Mouse (Mus musculus): ENCODE data around the gene Scarf2. TPM values are rescaled to one million over a fixed set of nuclear protein-coding genes. Genes with fewer than 3 reads are reported as not detected.

Scarf2 gene
- polyA plus RNA-seq, 1 experiment = 215 TPM

- no peaks in the 10 kb centered on the region for H3K4me1 ChIP-seq (ENCODE audit: control insufficient read depth, insufficient read depth, low read length)
- DNase-seq = no peak
- under 1% methylated on average over 101 of the region's 103 CpGs for WGBS
- no peak overlapping the region for H3K4me3 ChIP-seq (replicated peaks; ENCODE audit: extremely low read depth, low read depth, low read length)
- no peak for TF ChIP-seq CTCF (IDR thresholded peaks at IDR 0.05; ENCODE audit: insufficient read depth, low read length)
- no peak for TF ChIP-seq POLR2A (IDR thresholded peaks at IDR 0.05; ENCODE audit: borderline replicate concordance, extremely low read depth, low read depth, low read length)
Observed at GRCm38 (mm10) chr16:17833681-17834399, 36.8 kb downstream of the Scarf2 start.

GRCm38 (mm10) chr16:17834543-17834942, 37.5 kb downstream of the Scarf2 start:
- TF ChIP-seq CTCF (IDR thresholded peaks at IDR 0.05; ENCODE audit: insufficient read depth, low read length) (no peak), POLR2A (IDR thresholded peaks at IDR 0.05; ENCODE audit: borderline replicate concordance, extremely low read depth, low read depth, low read length) (no peak)
- 43% methylated on average over 7 of the region's 7 CpGs for WGBS
- Histone ChIP-seq H3K4me1 (ENCODE audit: control insufficient read depth, insufficient read depth, low read length) (no peaks in the 10 kb centered on the region), H3K4me3 (replicated peaks; ENCODE audit: extremely low read depth, low read depth, low read length) (no peak overlapping the region)
- DNase-seq = no peak

GRCm38 (mm10) chr16:17835481-17835880, 38.4 kb downstream of the Scarf2 start:
- no peaks in the 10 kb centered on the region for H3K4me1 ChIP-seq (ENCODE audit: control insufficient read depth, insufficient read depth, low read length)
- 56% methylated on average over 13 of the region's 13 CpGs for WGBS
- no peak for DNase-seq
- no peak for TF ChIP-seq POLR2A (IDR thresholded peaks at IDR 0.05; ENCODE audit: borderline replicate concordance, extremely low read depth, low read depth, low read length)
- no peak for TF ChIP-seq CTCF (IDR thresholded peaks at IDR 0.05; ENCODE audit: insufficient read depth, low read length)
- H3K4me3 ChIP-seq (replicated peaks; ENCODE audit: extremely low read depth, low read depth, low read length) = no peak overlapping the region

- no peak for TF ChIP-seq POLR2A (IDR thresholded peaks at IDR 0.05; ENCODE audit: borderline replicate concordance, extremely low read depth, low read depth, low read length)
- no peak for TF ChIP-seq CTCF (IDR thresholded peaks at IDR 0.05; ENCODE audit: insufficient read depth, low read length)
- 78% methylated on average over 6 of the region's 6 CpGs for WGBS
- DNase-seq = no peak
- no peak within 1 kb of the TSS for H3K4me3 ChIP-seq (replicated peaks; ENCODE audit: extremely low read depth, low read depth, low read length)
- no peaks in the 10 kb centered on the region for H3K4me1 ChIP-seq (ENCODE audit: control insufficient read depth, insufficient read depth, low read length)
Observed at GRCm38 (mm10) chr16:17838051-17838450, 41.0 kb downstream of the Scarf2 start, which contains the start of gene Car15. TSS of gene Car15 (minus strand) at chr16:17838364.

GRCm38 (mm10) chr16:17839976-17840375, 42.9 kb downstream of the Scarf2 start:
- TF ChIP-seq CTCF (IDR thresholded peaks at IDR 0.05; ENCODE audit: insufficient read depth, low read length) = no peak
- TF ChIP-seq POLR2A (IDR thresholded peaks at IDR 0.05; ENCODE audit: borderline replicate concordance, extremely low read depth, low read depth, low read length) = no peak
- 84% methylated on average over 4 of the region's 4 CpGs for WGBS

GRCm38 (mm10) chr16:17842437-17842836, 45.4 kb downstream of the Scarf2 start:
- DNase-seq = no peak
- 95% methylated on average over 7 of the region's 7 CpGs for WGBS
- Histone ChIP-seq H3K4me1 (ENCODE audit: control insufficient read depth, insufficient read depth, low read length) (no peaks in the 10 kb centered on the region), H3K4me3 (replicated peaks; ENCODE audit: extremely low read depth, low read depth, low read length) (no peak overlapping the region)
- TF ChIP-seq CTCF (IDR thresholded peaks at IDR 0.05; ENCODE audit: insufficient read depth, low read length) (no peak), POLR2A (IDR thresholded peaks at IDR 0.05; ENCODE audit: borderline replicate concordance, extremely low read depth, low read depth, low read length) (no peak)

More at GRCm38 (mm10) chr16:17839976-17840375, 42.9 kb downstream of the Scarf2 start:
- H3K4me3 ChIP-seq (replicated peaks; ENCODE audit: extremely low read depth, low read depth, low read length) = no peak overlapping the region
- H3K4me1 ChIP-seq (ENCODE audit: control insufficient read depth, insufficient read depth, low read length) = no peaks in the 10 kb centered on the region
- DNase-seq = no peak

- no peak for TF ChIP-seq POLR2A (IDR thresholded peaks at IDR 0.05; ENCODE audit: borderline replicate concordance, extremely low read depth, low read depth, low read length)
- TF ChIP-seq CTCF (IDR thresholded peaks at IDR 0.05; ENCODE audit: insufficient read depth, low read length) = no peak
- no peak overlapping the region for H3K4me3 ChIP-seq (replicated peaks; ENCODE audit: extremely low read depth, low read depth, low read length)
- no peak for DNase-seq
- H3K4me1 ChIP-seq (ENCODE audit: control insufficient read depth, insufficient read depth, low read length) = no peaks in the 10 kb centered on the region
- WGBS = 88% methylated on average over 10 of the region's 10 CpGs
Observed at GRCm38 (mm10) chr16:17843701-17844365, 46.8 kb downstream of the Scarf2 start.

- Histone ChIP-seq H3K4me1 (ENCODE audit: control insufficient read depth, insufficient read depth, low read length) (no peaks in the 10 kb centered on the region), H3K4me3 (replicated peaks; ENCODE audit: extremely low read depth, low read depth, low read length) (no peak overlapping the region)
- DNase-seq = no peak
- 95% methylated on average over 6 of the region's 6 CpGs for WGBS
- no peak for TF ChIP-seq CTCF (IDR thresholded peaks at IDR 0.05; ENCODE audit: insufficient read depth, low read length)
- TF ChIP-seq POLR2A (IDR thresholded peaks at IDR 0.05; ENCODE audit: borderline replicate concordance, extremely low read depth, low read depth, low read length) = no peak
Observed at GRCm38 (mm10) chr16:17848431-17848830, 51.3 kb downstream of the Scarf2 start.

GRCm38 (mm10) chr16:17848928-17849327, 51.8 kb downstream of the Scarf2 start:
- no peaks in the 10 kb centered on the region for H3K4me1 ChIP-seq (ENCODE audit: control insufficient read depth, insufficient read depth, low read length)
- DNase-seq = no peak
- peak; percentile 57 for TF ChIP-seq CTCF (IDR thresholded peaks at IDR 0.05; ENCODE audit: insufficient read depth, low read length)
- TF ChIP-seq POLR2A (IDR thresholded peaks at IDR 0.05; ENCODE audit: borderline replicate concordance, extremely low read depth, low read depth, low read length) = no peak
- WGBS = 17% methylated on average over 1 of the region's 1 CpGs
- no peak overlapping the region for H3K4me3 ChIP-seq (replicated peaks; ENCODE audit: extremely low read depth, low read depth, low read length)

GRCm38 (mm10) chr16:17849486-17849885, 52.4 kb downstream of the Scarf2 start:
- no peak overlapping the region for H3K4me3 ChIP-seq (replicated peaks; ENCODE audit: extremely low read depth, low read depth, low read length)
- DNase-seq = no peak
- TF ChIP-seq CTCF (IDR thresholded peaks at IDR 0.05; ENCODE audit: insufficient read depth, low read length) (0 out of 2 replicates have a peak, but pooled peaks have one; percentile 5), POLR2A (IDR thresholded peaks at IDR 0.05; ENCODE audit: borderline replicate concordance, extremely low read depth, low read depth, low read length) (no peak)
- WGBS = 81% methylated on average over 6 of the region's 6 CpGs
- no peaks in the 10 kb centered on the region for H3K4me1 ChIP-seq (ENCODE audit: control insufficient read depth, insufficient read depth, low read length)

Measured in lung, adult 2 months (tissue).